Mouse (Mus musculus): Measurements from ENCODE around the gene Tmub1.

The Tmub1 gene

DNA sequence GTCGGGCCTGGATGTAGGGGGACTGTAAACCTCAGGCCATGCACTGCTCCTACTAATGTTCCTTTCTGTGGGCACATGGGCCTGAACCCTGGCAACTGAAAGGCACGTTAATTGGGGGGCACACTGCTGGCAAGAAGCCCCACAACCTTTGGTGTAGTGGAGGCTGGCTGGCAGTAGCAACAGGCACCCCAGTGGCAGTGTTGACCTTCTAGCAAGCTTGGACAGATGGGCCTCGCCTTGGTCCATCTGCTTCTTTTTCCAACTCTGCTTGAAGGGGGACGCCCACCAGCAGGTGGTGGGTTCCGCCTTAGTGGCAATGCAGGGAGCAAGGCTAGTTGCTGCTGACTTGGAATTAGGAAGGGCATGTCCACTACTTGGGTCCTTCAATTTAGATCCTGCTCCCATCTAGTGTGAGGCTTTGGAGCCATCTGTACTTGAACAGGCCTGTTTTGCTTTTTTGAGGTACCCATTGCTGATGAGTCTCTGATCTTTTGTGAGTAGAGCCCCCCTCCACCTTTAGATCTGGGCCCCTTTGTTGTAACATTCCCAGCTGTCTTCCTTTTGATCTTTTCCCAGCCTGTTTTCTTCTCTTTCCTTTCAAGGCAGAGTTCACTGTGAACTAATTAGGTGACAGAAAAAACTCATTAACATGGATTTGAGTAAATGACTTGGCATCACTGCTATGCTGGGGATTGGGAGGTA, 5.8 kb upstream of the Tmub1 start:
- DNase-seq = no peak

DNA sequence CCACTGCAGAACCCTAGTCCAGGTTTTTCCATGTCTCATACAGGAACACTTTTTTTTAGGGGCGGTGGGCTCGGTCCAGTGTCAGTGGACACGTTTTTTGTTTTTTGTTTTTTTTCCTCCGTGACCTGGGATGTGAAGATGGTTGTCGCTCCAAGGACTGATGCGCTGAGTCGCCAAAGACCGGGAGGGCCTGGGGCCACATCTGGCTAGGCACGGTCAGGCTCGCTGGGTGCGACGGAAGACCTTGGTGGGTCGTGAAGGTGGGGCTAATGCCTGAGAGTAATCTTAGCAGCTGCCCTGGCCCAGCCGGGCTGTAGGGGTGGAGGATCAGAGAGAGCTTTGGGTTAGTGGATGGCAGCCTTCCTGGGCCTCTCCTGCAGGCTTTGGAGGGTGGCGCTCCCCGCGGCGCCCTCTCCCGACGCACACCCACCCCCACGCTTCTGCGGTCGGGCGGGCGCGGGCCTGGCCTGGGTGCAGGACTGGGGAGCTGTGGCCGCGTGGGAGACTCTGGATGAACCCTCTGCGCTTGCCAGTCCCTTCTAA, 5.1 kb upstream of the Tmub1 start:
- no peak for DNase-seq

DNA sequence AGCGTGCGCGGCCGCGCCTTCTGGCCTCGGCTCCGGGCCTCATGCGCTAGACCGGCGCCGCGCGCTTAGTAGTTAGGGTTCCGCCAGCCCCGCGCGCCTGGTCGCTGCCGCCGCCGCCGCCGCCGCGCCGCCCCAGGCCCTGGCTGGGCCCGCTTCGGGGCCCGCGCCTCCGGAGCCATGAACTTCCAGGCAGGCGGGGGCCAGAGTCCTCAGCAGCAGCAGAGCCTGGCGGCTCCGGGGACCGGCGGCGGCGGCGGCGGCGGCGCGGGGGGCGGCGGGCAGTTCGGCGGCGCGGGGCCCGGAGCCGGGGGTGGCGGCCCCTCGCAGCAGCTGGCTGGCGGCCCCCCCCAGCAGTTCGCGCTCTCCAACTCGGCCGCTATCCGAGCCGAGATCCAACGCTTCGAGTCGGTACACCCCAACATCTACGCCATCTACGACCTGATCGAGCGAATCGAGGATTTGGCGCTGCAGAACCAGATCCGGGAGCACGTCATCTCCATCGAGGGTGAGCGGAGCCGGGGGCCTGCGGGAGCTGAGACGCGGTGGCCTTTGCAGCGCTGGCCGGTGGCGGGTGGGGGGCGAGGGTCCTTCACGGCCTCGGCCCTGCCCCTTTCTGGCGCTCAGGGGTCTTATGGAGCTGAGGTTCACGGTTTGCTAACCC, 4.5 kb upstream of the Tmub1 start, which contains the start of gene Agap3:
Gene Agap3, plus strand, starts transcription at position 148 of the 661 bp plus-strand sequence.
- peak; percentile 44 for DNase-seq

DNA sequence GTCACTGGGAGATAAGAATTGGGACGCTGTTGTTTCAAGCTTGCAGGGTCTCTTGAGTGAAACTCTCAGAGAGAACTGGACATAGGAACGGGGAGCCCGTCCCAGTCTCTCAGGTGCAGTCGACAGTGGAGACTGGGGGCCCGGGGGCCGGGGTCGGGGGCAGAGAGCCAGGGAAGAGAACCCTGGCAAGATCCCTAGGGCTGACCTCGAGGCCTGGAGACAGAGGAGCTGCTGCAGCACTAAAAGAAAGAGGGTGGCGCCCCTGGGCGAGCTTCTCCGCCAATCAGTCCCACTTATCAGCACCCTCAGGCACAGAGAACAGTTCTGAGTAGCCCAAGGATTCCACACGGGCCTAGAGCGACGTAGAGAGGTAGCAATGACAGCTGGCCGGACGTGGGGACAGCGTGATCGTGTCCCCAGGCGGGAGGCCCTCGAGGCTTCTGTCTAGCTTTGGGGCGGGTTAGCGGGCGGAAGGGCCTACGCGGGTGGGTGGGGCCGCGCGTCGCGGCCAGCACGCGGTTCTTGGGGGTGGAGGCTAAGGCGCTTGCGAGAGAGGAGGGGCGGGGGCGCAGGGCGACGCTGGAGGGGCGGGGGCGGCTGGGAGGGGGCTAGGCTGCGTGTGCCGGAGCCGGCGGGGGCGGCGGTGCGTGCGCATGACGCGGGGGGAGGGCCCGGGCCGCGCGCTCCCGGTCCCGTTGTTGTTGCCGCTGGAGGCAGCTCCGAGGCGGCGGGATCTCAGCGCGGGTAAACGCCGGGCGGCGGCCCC, 3.8 kb upstream of the Tmub1 start:
- DNase-seq = peak; percentile 91

DNA sequence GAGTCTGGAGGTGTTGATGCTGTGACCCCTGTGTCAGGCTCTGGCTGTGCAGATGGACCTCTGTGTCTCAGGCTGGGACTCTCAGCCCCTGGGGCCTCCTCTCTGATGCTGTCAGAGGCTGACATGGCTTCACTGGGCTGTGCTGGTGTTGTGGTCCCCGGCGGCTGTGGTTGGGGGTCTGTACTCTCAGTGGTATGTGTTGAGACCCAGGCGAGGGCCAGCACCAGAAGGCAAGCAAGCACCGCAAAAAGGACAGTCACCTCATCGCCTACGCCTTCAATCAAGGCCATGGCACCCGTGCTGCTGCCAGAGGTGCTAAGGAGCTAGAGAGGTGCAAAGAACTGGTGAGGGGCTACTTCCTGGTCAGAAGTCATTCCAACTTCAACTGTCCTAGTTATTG, 1.0 kb downstream of the Tmub1 start:
- no peak for DNase-seq

DNA sequence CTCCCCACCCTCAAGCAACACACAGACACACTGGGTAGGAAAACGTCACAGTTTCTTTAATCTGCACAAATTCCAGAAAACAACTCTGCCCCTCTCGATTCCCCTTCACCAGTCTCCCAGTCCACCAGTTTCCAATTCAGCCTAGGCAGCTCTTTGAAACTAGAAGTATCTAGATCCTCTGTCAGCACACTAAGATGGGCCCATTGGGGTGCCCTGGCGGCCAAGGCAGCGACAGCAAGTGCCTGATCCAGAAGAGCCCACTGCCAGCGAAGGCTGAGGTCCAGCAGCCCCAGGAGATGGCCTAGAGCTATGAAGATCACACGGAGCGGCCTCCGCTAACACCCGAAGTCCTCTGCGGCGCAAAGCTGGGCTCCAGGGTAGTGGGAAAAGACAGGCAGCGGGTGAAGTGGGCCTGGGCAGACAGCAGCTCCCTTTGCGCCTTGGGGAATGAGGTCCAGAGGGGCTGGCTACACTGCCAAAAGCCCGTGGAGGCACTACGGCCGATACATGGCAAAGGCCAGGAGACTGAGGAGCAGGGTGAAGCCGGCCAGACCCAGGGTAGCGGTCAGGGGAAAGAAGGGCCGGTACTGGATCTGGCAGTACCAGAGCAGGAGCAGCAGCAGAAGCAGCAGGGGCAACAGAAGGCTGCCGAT, 2.1 kb downstream of the Tmub1 start:
- no peak for DNase-seq

DNA sequence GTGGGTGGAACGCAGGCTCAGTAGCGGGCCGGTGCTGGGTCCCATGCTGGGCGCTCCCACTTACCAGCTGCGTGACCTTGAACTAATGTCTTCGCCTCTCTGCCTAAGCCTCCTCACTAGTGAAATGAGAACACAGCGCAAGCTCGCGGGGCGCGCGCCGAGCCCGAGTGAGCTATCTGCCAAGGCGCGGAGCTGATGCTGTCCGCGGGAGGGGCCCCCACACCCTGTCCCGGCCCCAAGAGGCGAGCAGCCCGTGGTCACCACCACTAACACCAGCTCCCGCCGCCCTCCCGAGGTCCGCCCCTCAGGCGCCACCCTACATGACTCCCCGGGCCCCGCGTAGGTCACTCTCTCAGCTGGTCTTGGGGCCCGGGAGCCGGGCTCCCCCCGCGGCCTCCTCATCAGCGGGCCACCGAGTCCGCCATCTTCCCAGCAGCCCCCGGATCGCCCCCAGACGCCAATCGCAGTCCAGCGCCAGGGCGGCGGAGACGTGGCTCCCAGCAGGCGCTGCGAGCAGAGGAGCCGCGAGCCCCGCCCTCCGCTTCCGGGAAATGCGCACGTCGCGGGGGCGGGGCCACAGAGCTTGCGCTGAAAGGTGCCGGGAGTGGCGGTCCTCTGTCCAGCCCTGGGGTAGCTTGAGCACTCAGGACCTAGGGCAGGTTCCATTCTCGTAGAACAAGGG, 2.8 kb downstream of the Tmub1 start, which contains the start of gene Fastk:
Gene Fastk, minus strand, starts transcription at position 542 of the 682 bp plus-strand sequence.
- peak; percentile 94 for DNase-seq

DNA sequence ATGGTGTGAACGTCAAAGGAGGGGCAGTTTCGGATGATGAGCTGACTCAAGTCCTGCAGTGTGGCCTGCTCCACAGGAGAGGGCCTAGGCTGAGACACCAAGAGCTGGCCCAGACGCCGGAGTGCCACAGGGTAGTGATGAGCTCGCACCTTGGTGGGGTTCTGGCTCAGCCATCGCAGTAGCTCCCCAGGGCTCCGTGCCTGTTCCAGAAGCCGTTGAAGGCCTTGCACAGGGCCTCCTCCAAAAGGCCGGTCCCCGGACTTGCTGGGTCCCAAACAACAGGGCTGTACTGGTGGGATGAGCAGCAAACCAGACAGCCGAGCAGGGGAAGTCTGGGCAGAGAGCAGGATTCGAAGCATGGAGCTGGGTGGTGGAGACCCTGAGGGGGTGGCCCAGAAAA, 3.7 kb downstream of the Tmub1 start:
- DNase-seq = no peak

DNA sequence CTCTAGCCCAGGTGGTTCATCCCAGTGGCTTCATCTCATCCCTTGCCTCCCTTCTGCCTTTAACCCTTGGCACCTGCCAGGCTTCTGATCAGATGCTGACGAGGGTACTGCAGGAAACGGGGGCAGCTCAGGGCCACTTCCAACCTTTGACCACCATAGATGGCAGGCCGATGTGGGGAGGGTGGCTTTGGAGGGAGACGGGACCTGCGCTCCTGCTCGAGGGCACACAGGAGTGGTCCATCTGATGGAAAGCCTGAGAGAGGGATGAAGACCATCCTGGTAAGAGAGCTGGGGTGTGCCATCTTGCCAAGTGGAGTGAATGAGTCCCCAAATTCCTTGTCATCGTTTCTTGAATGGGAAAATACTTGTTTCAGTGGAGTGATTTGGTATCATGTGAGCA, 4.5 kb downstream of the Tmub1 start:
- DNase-seq = no peak

DNA sequence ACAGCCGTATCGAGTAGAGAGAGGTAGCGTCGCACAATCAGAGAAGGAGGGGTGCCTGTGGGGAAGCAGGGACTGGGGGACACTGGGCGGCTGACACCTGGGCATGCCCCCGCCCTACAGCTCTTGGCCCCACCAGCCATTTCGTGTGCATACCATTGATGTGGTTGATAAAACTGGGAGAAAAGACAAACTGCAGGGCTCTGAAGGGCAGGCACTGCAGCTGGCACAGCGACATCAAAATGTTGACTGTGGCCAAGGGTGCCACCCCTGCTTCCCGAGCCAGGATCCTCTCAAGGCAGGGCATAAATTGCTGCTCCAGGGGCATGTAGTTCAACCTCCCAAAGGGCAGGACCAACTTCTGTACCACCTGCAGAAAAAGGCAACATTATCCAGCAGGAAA, 5.6 kb downstream of the Tmub1 start:
- no peak for DNase-seq

DNA sequence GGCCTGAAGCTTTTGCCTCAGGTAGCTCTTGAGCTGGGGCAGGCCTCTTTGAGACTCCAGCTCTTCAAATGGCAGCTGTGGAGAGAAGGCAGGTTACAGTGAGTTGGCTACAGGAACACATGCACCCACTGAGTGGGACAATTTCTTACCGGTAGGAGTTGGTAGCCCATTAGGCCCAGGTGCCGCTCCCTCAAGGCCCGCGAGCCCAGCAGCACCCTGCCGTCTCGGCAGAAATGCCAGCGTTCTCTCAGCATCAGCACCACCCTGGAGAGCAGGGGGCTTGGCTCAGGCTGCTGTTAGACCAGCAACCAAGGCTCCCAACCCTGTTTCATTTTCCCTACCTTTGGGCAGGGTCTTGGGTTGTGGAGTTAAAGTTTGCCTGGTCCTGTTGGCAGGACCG, 6.5 kb downstream of the Tmub1 start:
- DNase-seq = no peak

DNA sequence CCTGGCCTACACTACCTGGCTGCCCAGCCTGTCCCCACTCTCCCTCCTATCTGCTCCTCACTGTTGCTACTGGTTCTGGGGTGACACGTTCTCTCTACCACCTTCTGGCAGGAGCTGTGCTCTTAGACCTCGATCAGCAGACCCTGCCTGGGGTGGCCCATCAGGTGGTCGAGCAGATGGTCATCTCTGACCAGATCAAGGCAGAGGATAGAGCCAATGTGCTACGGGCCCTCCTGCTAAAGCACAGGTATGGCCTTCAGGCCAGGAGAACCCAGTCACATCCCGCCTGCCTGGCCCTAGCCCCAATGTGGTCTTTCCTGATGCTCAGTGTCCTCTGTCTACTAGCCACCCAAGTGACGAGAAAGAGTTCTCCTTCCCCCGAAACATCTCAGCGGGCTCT, 13.7 kb downstream of the Tmub1 start:
- DNase-seq = no peak

DNA sequence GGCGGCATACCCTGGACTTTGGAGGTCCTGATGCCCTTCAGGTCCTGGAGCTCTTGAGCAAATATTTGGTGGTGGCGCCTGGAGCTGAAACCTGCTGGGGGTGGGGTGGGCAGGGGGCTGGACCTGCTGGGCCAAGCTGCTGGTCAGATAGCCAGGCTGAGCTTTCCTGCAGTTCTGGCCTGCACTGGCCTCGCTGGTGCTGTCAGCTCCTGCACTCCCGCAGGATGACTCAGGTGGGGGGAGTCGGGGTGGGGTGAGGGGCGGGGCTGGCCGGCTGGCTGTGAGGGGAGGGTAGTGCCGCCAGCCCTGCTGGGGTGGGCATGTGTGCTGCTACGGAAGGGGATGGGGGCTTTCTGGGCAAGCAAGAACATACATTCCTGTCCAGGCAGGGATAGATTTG, 19.1 kb downstream of the Tmub1 start:
- DNase-seq = no peak

DNA sequence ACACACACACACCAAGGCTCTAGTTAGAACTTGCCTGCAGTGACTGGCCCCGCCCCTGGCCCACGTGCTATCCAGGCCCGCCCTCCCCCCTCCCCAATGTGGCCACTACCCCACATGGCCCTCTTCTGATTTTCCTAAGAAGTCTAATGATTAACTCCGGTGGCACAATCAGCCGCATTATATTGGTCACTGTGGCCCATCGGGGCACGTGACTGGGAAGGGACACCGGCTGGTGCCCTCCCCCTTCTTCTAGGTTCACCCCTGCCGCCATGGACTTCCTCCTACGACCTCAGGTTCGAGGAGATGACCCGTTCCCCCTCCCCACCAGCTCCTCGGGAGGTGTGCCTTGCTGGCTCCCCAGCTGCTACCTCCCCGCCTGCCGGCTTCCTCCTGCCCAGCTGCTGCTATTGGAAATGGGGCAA, 19.7 kb downstream of the Tmub1 start:
- no peak for DNase-seq

DNA sequence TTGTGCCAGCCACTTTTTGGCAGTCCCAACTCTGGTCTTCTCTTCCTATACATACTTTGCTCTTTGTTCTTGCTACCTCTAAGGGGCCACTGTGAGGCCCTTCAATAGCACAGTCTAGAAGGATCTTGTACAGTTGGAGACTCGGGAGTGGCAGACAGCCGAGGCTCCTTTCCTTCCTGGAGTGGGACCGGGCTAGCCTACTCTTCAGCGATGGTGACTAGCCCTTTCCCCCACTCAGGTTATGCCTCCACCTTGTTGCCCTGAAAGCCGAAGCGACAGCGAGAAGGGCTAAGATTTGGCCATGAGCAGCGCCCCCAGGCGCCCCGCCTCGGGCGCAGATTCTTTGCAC, 20.4 kb downstream of the Tmub1 start:
- DNase-seq = no peak

DNA sequence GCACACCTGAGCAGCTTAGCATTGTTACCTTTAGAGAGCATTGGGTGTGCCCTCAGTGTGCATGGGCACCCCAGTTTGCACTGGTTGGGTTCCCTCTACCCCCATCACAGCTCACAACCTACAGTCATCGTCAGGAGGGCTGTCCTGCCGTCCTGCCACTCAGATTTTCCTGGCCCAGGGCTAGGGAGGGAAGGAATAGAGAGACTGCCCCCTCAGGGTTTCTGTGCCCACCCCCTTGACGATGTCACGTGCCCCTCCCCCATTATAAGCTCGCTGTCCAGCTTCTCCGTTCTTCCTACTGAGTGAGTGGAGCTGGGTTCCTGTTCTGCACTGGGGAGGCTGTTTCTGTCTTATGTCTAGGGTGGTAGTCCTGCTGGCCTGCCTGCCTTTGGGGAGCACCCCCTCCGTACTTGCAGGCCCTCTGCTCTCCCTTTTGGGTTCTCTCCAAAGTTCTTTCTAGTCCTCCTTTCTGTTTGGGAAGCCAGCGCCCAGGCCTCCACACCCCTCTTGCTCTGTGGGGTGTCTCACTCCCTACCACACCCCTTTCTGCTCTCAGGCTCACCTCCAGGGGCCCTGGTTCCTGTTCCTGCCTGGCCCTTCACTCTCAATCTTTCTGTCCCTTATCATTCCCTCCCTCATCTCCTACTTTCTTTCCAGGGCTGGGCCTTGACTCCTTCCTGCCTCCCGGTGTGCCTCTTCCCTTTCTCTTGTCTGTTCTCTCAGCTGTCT, 20.9 kb downstream of the Tmub1 start:
- no peak for DNase-seq

DNA sequence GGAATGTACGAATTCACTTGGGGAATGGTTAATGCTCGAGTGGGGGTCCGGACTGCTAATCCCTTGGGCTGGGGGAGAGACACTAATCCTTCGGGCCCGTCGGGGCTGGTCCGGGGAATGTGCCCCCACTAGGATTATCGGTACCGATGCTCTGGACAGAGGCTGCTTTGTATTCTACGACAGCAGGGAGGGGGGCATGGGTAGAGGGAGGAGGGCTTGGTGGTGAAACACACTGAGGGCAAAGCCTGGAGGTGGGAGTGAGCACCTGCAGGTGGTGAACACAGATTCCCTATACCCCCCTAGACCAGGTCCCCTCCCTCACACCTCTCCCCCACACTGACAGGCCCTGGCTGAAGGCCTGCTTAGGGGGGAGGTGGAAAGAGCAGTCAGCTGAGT, 21.6 kb downstream of the Tmub1 start:
- DNase-seq = no peak

DNA sequence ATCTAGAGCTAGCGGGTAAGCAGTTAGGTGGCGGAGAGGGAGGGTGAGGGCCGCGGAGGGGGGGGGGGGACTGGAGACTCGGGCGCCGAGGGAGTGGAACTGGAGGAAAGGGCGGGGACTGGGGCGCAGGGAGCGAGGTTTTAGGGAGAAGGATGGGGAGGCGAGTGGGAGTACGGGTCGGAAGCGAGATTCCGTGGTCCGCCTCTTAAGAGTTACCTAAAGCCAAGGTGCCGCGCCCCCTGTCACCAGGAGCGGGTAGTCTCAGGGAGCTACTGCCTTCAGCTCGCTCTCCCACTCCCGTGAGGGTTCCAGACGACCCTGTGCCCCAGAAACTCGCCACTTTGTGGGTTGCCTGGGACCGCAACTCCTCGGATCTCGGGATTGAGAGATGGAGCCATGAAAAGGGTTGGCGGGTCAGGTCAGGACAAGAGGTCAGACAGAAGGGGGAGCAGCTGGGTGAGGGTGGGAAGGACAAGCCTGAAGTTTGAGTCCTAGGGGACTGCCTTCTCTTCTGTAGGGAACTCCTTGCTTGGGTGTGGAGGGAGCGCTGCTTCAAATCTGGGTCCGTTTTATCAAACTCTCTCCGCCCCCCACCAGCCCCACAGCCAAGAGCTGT, 22.1 kb downstream of the Tmub1 start:
- DNase-seq = no peak

DNA sequence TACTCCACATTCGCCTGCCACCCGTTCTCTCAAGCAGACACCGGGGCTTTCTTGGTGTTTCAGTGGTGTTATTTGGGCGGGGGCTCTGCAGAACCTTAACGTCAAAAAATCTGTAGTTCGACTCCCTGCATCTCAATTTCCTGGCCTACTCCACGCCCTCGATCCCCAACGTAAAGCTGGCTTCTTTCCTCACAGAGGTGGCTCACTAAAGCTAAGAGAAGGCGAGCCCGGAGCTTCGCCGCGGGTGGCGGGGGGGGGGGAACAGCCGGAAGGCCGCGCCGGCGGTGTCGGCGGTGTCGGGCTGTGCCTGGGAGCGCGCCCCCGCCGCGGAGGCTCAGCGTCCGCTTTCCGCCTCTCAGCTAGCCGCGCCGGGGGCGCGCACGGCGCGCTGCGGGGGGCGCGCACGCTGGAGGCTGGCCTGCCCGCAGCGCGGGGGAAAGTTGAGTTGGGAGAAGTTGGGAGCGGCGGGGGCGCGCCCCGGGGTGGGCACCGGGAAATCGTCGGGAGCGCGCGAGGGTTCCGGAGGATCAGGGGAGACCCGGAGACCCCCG, 22.7 kb downstream of the Tmub1 start:
- peak; percentile 81 for DNase-seq

DNA sequence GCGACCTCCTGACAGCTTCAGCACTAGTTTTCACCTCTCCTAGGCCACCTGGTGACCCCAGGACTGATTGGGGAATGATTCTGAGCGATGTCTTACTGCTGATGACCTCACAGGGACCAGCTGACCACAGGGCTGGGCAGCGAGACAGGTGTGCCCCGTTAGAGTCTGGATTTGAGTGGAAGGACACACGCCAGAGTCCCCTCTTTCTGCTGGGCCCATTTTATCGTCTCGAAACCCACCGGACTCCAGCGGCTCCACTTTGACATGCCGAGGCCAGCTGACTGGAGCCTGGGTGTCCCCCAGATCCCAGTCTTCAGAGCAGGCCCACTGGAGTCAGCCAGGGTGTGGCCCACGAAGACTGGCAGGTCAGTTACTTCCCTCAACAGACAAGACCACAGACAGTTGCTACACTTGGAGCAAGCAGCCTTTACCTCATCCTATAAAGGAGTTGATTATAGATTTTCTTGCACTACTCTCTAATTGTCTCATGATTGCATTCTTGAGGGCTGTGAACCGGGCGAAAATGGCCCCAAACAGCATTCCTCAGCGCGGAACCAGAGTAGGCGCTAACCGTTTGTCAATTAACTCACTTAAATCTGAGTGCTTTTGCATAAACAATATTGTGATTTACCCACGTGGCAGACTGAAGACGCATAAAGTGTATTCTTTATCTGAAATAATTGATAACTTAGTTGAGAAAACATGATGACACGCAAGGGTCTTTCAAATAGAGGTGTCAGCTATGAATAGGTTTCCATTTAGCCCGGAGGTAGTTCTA, 23.5 kb downstream of the Tmub1 start:
- no peak for DNase-seq

Measured in right cerebral cortex, postnatal 4 days (tissue).